Mouse (Mus musculus) neural tube, embryonic 14.5 days (tissue): Measurements from ENCODE around the gene Ppp1r27. TPM values are rescaled to one million over a fixed set of nuclear protein-coding genes. Genes with fewer than 3 reads are reported as not detected.

Experiments used
- ATAC-seq: fragments of 200-750 bp; cut with Nextera tagmentation; 2 replicates; pipeline ENCODE4 v1.8.0; 2017; ENCODE audit warnings: low read depth, mild to moderate bottlenecking, moderate TSS enrichment, moderate library complexity
- H3K27ac ChIP-seq: fragments of 300-500 bp; sonication (generic); 2 replicates; pipeline ENCODE4 v1.5.1; 2014; ENCODE audit warnings: low read depth, mild to moderate bottlenecking, control low read depth, low read length, moderate library complexity, mixed read lengths
- H3K27me3 ChIP-seq: fragments of 300-500 bp; sonication (generic); 2 replicates; pipeline ENCODE4 v1.6.1; 2014; ENCODE audit warnings: low read length; ENCODE audit not compliant: control insufficient read depth, insufficient read depth
- H3K36me3 ChIP-seq: fragments of 300-500 bp; sonication (generic); 2 replicates; pipeline ENCODE4 v1.6.1; 2014; ENCODE audit warnings: low read length, mixed read lengths; ENCODE audit not compliant: control insufficient read depth, insufficient read depth
- H3K4me1 ChIP-seq: fragments of 300-500 bp; sonication (generic); 2 replicates; pipeline ENCODE4 v1.6.1; 2014; ENCODE audit warnings: low read length; ENCODE audit not compliant: control insufficient read depth, insufficient read depth
- H3K4me2 ChIP-seq: fragments of 300-500 bp; sonication (generic); 2 replicates; pipeline ENCODE4 v1.6.1; 2014; ENCODE audit warnings: mild to moderate bottlenecking, low read depth, low read length, control low read depth
- H3K4me3 ChIP-seq: fragments of 300-500 bp; sonication (generic); 2 replicates; pipeline ENCODE4 v1.5.1; 2014; ENCODE audit warnings: low read depth, low read length, control low read depth, mixed read lengths
- H3K9ac ChIP-seq: fragments of 300-500 bp; sonication (generic); replicated peaks from 2 replicates; pipeline ENCODE4 v1.6.1; 2014; ENCODE audit warnings: low read depth, mild to moderate bottlenecking, control low read depth, low read length, mixed read lengths
- H3K9me3 ChIP-seq: fragments of 300-500 bp; sonication (generic); 2 replicates; pipeline ENCODE4 v1.6.1; 2016; ENCODE audit warnings: low read length; ENCODE audit not compliant: control insufficient read depth
- WGBS: fragments of 180-500 bp; shearing (Covaris S2); extraction: QIAGEN DNeasy Blood & Tissue Kit; methylation state at CpG from one replicate; pipeline ENCODE4 v1.1.7; 2014; 5-methylcytosine and 5-hydroxymethylcytosine counted together
- polyA plus RNA-seq: library from polyadenylated mRNA; unstranded; fragments of >200 nt; fragmentation: Nextera tagmentation; extraction: Ambion mirVana; gene quantifications from 2 replicates; pipeline ENCODE4 v1.2.1, GENCODE M21; 2014

Ppp1r27 gene
- polyA plus RNA-seq, 1 experiment from 2014 or later, result not detected

- peaks cover 17% of the 10 kb centered on the region for H3K4me1 ChIP-seq
- WGBS, result 84% methylated on average over 5 of the region's 5 CpGs
- no peaks in the 10 kb centered on the region for H3K36me3 ChIP-seq
These were observed 1.8 kb upstream of the Ppp1r27 start for GRCm38 (mm10) chr11:120552736-120553135.

GRCm38 (mm10) chr11:120549986-120550809, 734 bp downstream of the Ppp1r27 start:
- WGBS, result 75% methylated on average over 11 of the region's 11 CpGs
- no peaks in the 10 kb centered on the region for H3K36me3 ChIP-seq
- H3K27me3 ChIP-seq, result no peaks in the 10 kb centered on the region
- H3K9me3 ChIP-seq, result no peaks in the 10 kb centered on the region
- peak overlapping the region; percentile 96 for H3K4me3 ChIP-seq
- H3K27ac ChIP-seq, result peak overlapping the region; percentile 58
- H3K4me1 ChIP-seq, result peaks cover 17% of the 10 kb centered on the region
- H3K4me2 ChIP-seq, result peak overlapping the region; percentile 93
- peak; percentile 36; the same call in 1 of the 2 replicates for ATAC-seq
- H3K9ac ChIP-seq, result peak overlapping the region; percentile 96

More at GRCm38 (mm10) chr11:120552736-120553135, 1.8 kb upstream of the Ppp1r27 start:
- no peak for ATAC-seq
- H3K4me3 ChIP-seq, result no peak overlapping the region
- H3K4me2 ChIP-seq, result no peak overlapping the region
- no peaks in the 10 kb centered on the region for H3K9me3 ChIP-seq
- no peaks in the 10 kb centered on the region for H3K27me3 ChIP-seq
- H3K9ac ChIP-seq, result no peak overlapping the region
- H3K27ac ChIP-seq, result no peak overlapping the region

- Histone ChIP-seq H3K4me2 (peak within 1 kb of the TSS; percentile 93), H3K9me3 (no peaks in the 10 kb centered on the region), H3K27me3 (no peaks in the 10 kb centered on the region), H3K36me3 (peaks cover under 1% of the 10 kb centered on the region), H3K9ac (peak within 1 kb of the TSS; percentile 96), H3K4me3 (peak within 1 kb of the TSS; percentile 96), H3K27ac (peak within 1 kb of the TSS; percentile 86), H3K4me1 (peaks cover 17% of the 10 kb centered on the region)
- WGBS, result 1% methylated on average over 58 of the region's 87 CpGs
- ATAC-seq, result peak; percentile 89
These were observed 1.6 kb downstream of the Ppp1r27 start, which contains the start of gene Mcrip1 for GRCm38 (mm10) chr11:120549168-120549945. TSS of gene Mcrip1 (minus strand) at chr11:120549727.

GRCm38 (mm10) chr11:120548786-120549167, 2.2 kb downstream of the Ppp1r27 start:
- Histone ChIP-seq H3K4me1 (peaks cover 17% of the 10 kb centered on the region), H3K36me3 (peaks cover 6% of the 10 kb centered on the region), H3K27ac (peak overlapping the region; percentile 86), H3K9ac (peak overlapping the region; percentile 96), H3K27me3 (no peaks in the 10 kb centered on the region), H3K9me3 (no peaks in the 10 kb centered on the region), H3K4me2 (peak overlapping the region; percentile 93), H3K4me3 (peak overlapping the region; percentile 96)
- 30% methylated on average over 7 of the region's 7 CpGs for WGBS
- ATAC-seq, result no peak

GRCm38 (mm10) chr11:120548214-120548613, 2.7 kb downstream of the Ppp1r27 start:
- ATAC-seq, result no peak
- peak overlapping the region; percentile 93 for H3K4me2 ChIP-seq
- 83% methylated on average over 3 of the region's 3 CpGs for WGBS

GRCm38 (mm10) chr11:120547469-120547868, 3.5 kb downstream of the Ppp1r27 start:
- Histone ChIP-seq H3K4me3 (no peak overlapping the region), H3K9me3 (no peaks in the 10 kb centered on the region), H3K4me2 (0 out of 2 replicates have a peak overlapping the region, but pooled peaks have one; percentile 93), H3K4me1 (peaks cover 17% of the 10 kb centered on the region), H3K27ac (no peak overlapping the region), H3K27me3 (no peaks in the 10 kb centered on the region), H3K9ac (0 out of 2 replicates have a peak overlapping the region, but pooled peaks have one; percentile 7), H3K36me3 (peaks cover 18% of the 10 kb centered on the region)
- no peak for ATAC-seq
- WGBS, result 70% methylated on average over 2 of the region's 2 CpGs

More at GRCm38 (mm10) chr11:120548214-120548613, 2.7 kb downstream of the Ppp1r27 start:
- Histone ChIP-seq H3K9ac (peak overlapping the region; percentile 96; the same call in 1 of the 2 replicates), H3K4me1 (peaks cover 17% of the 10 kb centered on the region), H3K36me3 (peaks cover 10% of the 10 kb centered on the region), H3K27ac (no peak overlapping the region), H3K9me3 (no peaks in the 10 kb centered on the region), H3K27me3 (no peaks in the 10 kb centered on the region), H3K4me3 (peak overlapping the region; percentile 96)

- H3K9me3 ChIP-seq, result no peaks in the 10 kb centered on the region
- no peak overlapping the region for H3K27ac ChIP-seq
- H3K36me3 ChIP-seq, result peaks cover 28% of the 10 kb centered on the region
- ATAC-seq, result no peak
- H3K27me3 ChIP-seq, result no peaks in the 10 kb centered on the region
- no peak overlapping the region for H3K9ac ChIP-seq
- WGBS, result 91% methylated on average over 3 of the region's 3 CpGs
- peaks cover 17% of the 10 kb centered on the region for H3K4me1 ChIP-seq
- H3K4me3 ChIP-seq, result no peak overlapping the region
- H3K4me2 ChIP-seq, result no peak overlapping the region
These were observed 5.0 kb downstream of the Ppp1r27 start for GRCm38 (mm10) chr11:120545964-120546363.

- 85% methylated on average over 6 of the region's 6 CpGs for WGBS
- H3K4me3 ChIP-seq, result no peak overlapping the region
- no peak overlapping the region for H3K9ac ChIP-seq
These were observed 8.6 kb downstream of the Ppp1r27 start for GRCm38 (mm10) chr11:120542376-120542775.

More at GRCm38 (mm10) chr11:120542376-120542775, 8.6 kb downstream of the Ppp1r27 start:
- H3K27ac ChIP-seq, result no peak overlapping the region
- H3K9me3 ChIP-seq, result no peaks in the 10 kb centered on the region
- no peak for ATAC-seq
- H3K4me2 ChIP-seq, result no peak overlapping the region
- peaks cover 28% of the 10 kb centered on the region for H3K36me3 ChIP-seq
- H3K4me1 ChIP-seq, result peaks cover 12% of the 10 kb centered on the region
- H3K27me3 ChIP-seq, result no peaks in the 10 kb centered on the region
